In genomic region chr2:118372561-118372900, GRCm38 (mm10) we compare ENCODE assay signal across 8 mouse cellular contexts. TPM values are rescaled to one million over a fixed set of nuclear protein-coding genes. Genes with fewer than 3 reads are reported as not detected.
A peak's percentile ranks its signal among the peaks of the same experiment; 100 is the strongest.
DNase-seq lines count a peak whose midpoint lies in the region; ATAC-seq and TF ChIP-seq lines count a peak whose summit lies in the region.

No protein-coding gene starts in this region.

- no peaks in the 10 kb centered on the region for H3K36me3 ChIP-seq in heart, embryonic 13.5 days
- no peaks in the 10 kb centered on the region for H3K36me3 ChIP-seq in heart, postnatal 0 days (replicated peaks; ENCODE audit: control insufficient read depth, insufficient read depth, low read length)
- no peaks in the 10 kb centered on the region for H3K36me3 ChIP-seq in midbrain, embryonic 10.5 days

- H3K27ac ChIP-seq in heart, embryonic 13.5 days (replicated peaks), result no peak overlapping the region
- H3K27ac ChIP-seq in heart, postnatal 0 days (ENCODE audit: low read depth), result no peak overlapping the region
- no peak overlapping the region for H3K27ac ChIP-seq in midbrain, embryonic 10.5 days (replicated peaks)

- no peak for DNase-seq in heart, adult 9 months (ENCODE audit: low spot score in 2 of 2)
- DNase-seq in Muller cell, postnatal 12 days (ENCODE audit: inconsistent ontology term), result peak; percentile 57
- no peak for DNase-seq in heart, postnatal 0 days (ENCODE audit: low spot score)
- DNase-seq in midbrain, embryonic 10.5 days (ENCODE audit: low spot score), result no peak
- no peak for DNase-seq in gastrocnemius, postnatal 25 days
- DNase-seq in spleen, postnatal 36 days (ENCODE audit: low spot score in 2 of 2), result no peak
- DNase-seq in lung, postnatal 10 days, result no peak

- peaks cover 56% of the 10 kb centered on the region for H3K27me3 ChIP-seq in heart, embryonic 13.5 days (replicated peaks)
- peaks cover 45% of the 10 kb centered on the region for H3K27me3 ChIP-seq in heart, postnatal 0 days (ENCODE audit: control insufficient read depth, insufficient read depth, low read length)
- H3K27me3 ChIP-seq in midbrain, embryonic 10.5 days (ENCODE audit: low read depth, poor library complexity, severe bottlenecking), result peaks cover 71% of the 10 kb centered on the region

- 8% methylated on average over 11 of the region's 11 CpGs for WGBS in heart, embryonic 13.5 days
- WGBS in heart, postnatal 0 days, result 11% methylated on average over 11 of the region's 11 CpGs
- WGBS in midbrain, embryonic 10.5 days, result 11% methylated on average over 11 of the region's 11 CpGs

- no peak for TF ChIP-seq EP300 in heart, postnatal 0 days (IDR thresholded peaks at IDR 0.05; ENCODE audit: low read depth)

- H3K4me1 ChIP-seq in heart, embryonic 13.5 days, result peaks cover 18% of the 10 kb centered on the region
- H3K4me1 ChIP-seq in heart, postnatal 0 days (ENCODE audit: control insufficient read depth, insufficient read depth), result peaks cover 17% of the 10 kb centered on the region
- H3K4me1 ChIP-seq in midbrain, embryonic 10.5 days, result peaks cover 17% of the 10 kb centered on the region

- TF ChIP-seq CTCF in heart, postnatal 0 days (IDR thresholded peaks at IDR 0.05; ENCODE audit: low read depth), result no peak

- no peaks in the 10 kb centered on the region for H3K9me3 ChIP-seq in heart, embryonic 13.5 days
- H3K9me3 ChIP-seq in heart, postnatal 0 days (replicated peaks; ENCODE audit: control insufficient read depth, low read length), result no peaks in the 10 kb centered on the region
- H3K9me3 ChIP-seq in midbrain, embryonic 10.5 days (replicated peaks), result no peaks in the 10 kb centered on the region

- H3K4me2 ChIP-seq in heart, embryonic 13.5 days, result peak overlapping the region; percentile 81
- peak overlapping the region; percentile 92 for H3K4me2 ChIP-seq in heart, postnatal 0 days (ENCODE audit: low read depth, low read length)

- peak overlapping the region; percentile 74 for H3K9ac ChIP-seq in heart, embryonic 13.5 days
- H3K9ac ChIP-seq in heart, postnatal 0 days (replicated peaks; ENCODE audit: low read depth, low read length), result peak overlapping the region; percentile 40; the same call in 1 of the 2 replicates

- no peak for ATAC-seq in heart, embryonic 13.5 days (ENCODE audit: extremely low read depth, insufficient number of reproducible peaks, low FRiP score, low TSS enrichment)
- no peak for ATAC-seq in heart, postnatal 0 days (ENCODE audit: insufficient read depth, low read depth)

- peak overlapping the region; percentile 56 for H3K4me3 ChIP-seq in heart, embryonic 13.5 days
- H3K4me3 ChIP-seq in heart, postnatal 0 days (ENCODE audit: low read depth, low read length), result peak overlapping the region; percentile 51
- H3K4me3 ChIP-seq in midbrain, embryonic 10.5 days, result peak overlapping the region; percentile 63

RNA-seq across cellular contexts. Expression of gene Gpr176, which starts 0.7 kb away (rescaled TPM):
- 0.19 and 0.32 TPM in 2 replicates for polyA plus RNA-seq in heart, embryonic 13.5 days (2015; fragmentation: Nextera tagmentation; extraction: Ambion mirVana)
- total RNA-seq in heart, postnatal 0 days (2014; rRNA removed; ENCODE audit: low replicate concordance), result 0.27 and 1.2 TPM in 2 replicates
- 0.31 and 0.40 TPM in 2 replicates for polyA plus RNA-seq in heart, postnatal 0 days (2015; fragmentation: Nextera tagmentation; extraction: Ambion mirVana)
- polyA plus RNA-seq in midbrain, embryonic 10.5 days (2016; fragmentation: Nextera tagmentation; extraction: Ambion mirVana), result 0.16 and 0.32 TPM in 2 replicates
- under 1 TPM; 0.08 to 0.16 TPM for total RNA-seq in gastrocnemius, postnatal 25 days (2021)

RNA-seq across cellular contexts. Expression of gene Eif2ak4, which starts 15.9 kb away (rescaled TPM):
- 6.7 and 7.4 TPM in 2 replicates for polyA plus RNA-seq in heart, embryonic 13.5 days (2015; fragmentation: Nextera tagmentation; extraction: Ambion mirVana)
- total RNA-seq in heart, postnatal 0 days (2014; rRNA removed; ENCODE audit: low replicate concordance), result 12.1 and 12.3 TPM in 2 replicates
- 3.0 TPM in 2 replicates for polyA plus RNA-seq in heart, postnatal 0 days (2015; fragmentation: Nextera tagmentation; extraction: Ambion mirVana)
- 10.6 and 10.7 TPM in 2 replicates for polyA plus RNA-seq in midbrain, embryonic 10.5 days (2016; fragmentation: Nextera tagmentation; extraction: Ambion mirVana)
- 1 to 10 TPM; 3.4 to 3.5 TPM for total RNA-seq in gastrocnemius, postnatal 25 days (2021)
